Mouse (Mus musculus) spleen, postnatal 10 days (tissue): Measurements from ENCODE around the gene Oog3.

Source experiments
- DNase-seq, 2 experiments: peaks; one replicate each; pipeline ENCODE4 v3.0.0; 2021 to 2022; ENCODE audit warnings: low spot score in 2 of 2

The Oog3 gene

DNA sequence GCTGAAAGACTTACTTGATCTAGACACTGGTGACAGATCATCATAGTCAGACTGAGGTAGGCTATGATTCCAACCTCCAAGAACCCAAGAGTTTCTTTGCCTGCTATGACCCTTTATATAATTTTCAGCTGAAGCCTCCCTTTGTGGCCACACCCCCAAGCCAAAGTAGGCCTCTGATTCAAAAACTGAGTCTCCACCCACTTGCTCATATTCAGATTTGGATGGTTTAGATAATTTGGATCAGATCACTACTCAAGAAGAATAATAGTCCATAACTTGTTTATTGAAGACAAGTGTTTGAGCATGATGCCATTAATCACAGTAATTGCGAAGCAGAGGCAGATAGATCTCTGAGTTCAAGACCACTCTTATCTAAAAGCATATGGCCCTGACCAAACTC, at the start of gene Oog3:
Oog3 (minus strand) TSS at position 101 of the 400 bp plus-strand sequence.
- DNase-seq = no peak

DNA sequence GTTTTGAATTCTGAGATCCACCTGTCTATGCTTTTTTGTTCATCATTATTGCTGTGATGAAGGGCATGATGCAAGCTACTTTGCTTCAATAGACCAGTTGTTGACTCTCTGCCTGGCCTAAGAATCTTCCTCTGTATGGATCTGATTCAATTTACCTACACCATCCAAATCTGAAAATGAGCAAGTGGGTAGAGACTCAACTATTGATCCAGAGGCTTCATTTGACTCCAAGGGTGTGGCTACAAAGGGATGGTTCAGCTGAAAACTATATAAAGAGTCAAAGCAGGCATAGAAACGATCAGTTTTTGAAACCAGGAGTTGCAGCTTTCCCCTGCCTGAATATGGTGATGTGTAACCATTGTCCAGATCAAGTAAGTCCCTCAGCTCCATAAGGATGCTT, 28.0 kb upstream of the Oog3 start, which contains the start of gene Oog2:
Oog2 (plus strand) TSS at position 301 of the 400 bp plus-strand sequence.
- DNase-seq = no peak
